Mouse (Mus musculus): ENCODE measurements at regions not wholly inside any gene's neighbourhood (a gene's known extent, or its start where the extent isn't known, plus 50 kb on each side); places are given as distances from the start of the nearest gene placed in this dataset.
A peak's percentile ranks its signal among the peaks of the same experiment; 100 is the strongest.

- no peak for DNase-seq (ENCODE audit: low spot score in 2 of 2)
These were observed 707.5 kb upstream of the Mdga2 start for GRCm38 (mm10) chr12:67929842-67930241.

- DNase-seq (ENCODE audit: low spot score in 2 of 2), result no peak
These were observed 692.3 kb upstream of the Mdga2 start for GRCm38 (mm10) chr12:67914603-67915002.

GRCm38 (mm10) chr12:67887296-67887695 lies 664.9 kb upstream of the Mdga2 start:
- no peak for DNase-seq (ENCODE audit: low spot score in 2 of 2)

- DNase-seq (ENCODE audit: low spot score in 2 of 2), result peak; percentile 5 to 29
These were observed 640.3 kb upstream of the Mdga2 start for GRCm38 (mm10) chr12:67862615-67863014.

GRCm38 (mm10) chr12:67860713-67861112 lies 638.4 kb upstream of the Mdga2 start:
- no peak for DNase-seq (ENCODE audit: low spot score in 2 of 2)

- DNase-seq (ENCODE audit: low spot score in 2 of 2), result no peak
These were observed 630.3 kb upstream of the Mdga2 start for GRCm38 (mm10) chr12:67852625-67853024.

- no peak for DNase-seq (ENCODE audit: low spot score in 2 of 2)
These were observed 625.2 kb upstream of the Mdga2 start for GRCm38 (mm10) chr12:67847517-67847916.

GRCm38 (mm10) chr12:67804297-67804696 lies 581.9 kb upstream of the Mdga2 start:
- peak; percentile 52 to 67 for DNase-seq (ENCODE audit: low spot score in 2 of 2)

- no peak for DNase-seq (ENCODE audit: low spot score in 2 of 2)
These were observed 577.4 kb upstream of the Mdga2 start for GRCm38 (mm10) chr12:67799776-67800175.

Measured in layer of hippocampus, postnatal 10 days (tissue).